In genomic region chr11:98742397-98743291, GRCm38 (mm10) we compare ENCODE assay signal across 8 mouse cellular contexts. TPM values are rescaled to one million over a fixed set of nuclear protein-coding genes. Genes with fewer than 3 reads are reported as not detected.
DNase-seq lines count a peak whose midpoint lies in the region; ATAC-seq and TF ChIP-seq lines count a peak whose summit lies in the region.

No protein-coding gene starts in this region.

- H3K4me1 ChIP-seq in lung, embryonic 15.5 days: peaks cover 67% of the 10 kb centered on the region
- H3K4me1 ChIP-seq in bone marrow macrophage, adult 2 months (ENCODE audit: control insufficient read depth, insufficient read depth, low read length): peaks cover 28% of the 10 kb centered on the region
- peaks cover 86% of the 10 kb centered on the region for H3K4me1 ChIP-seq in forebrain, embryonic 12.5 days
- peaks cover 57% of the 10 kb centered on the region for H3K4me1 ChIP-seq in hindbrain, embryonic 16.5 days (ENCODE audit: control insufficient read depth, insufficient read depth, low read depth, low read length)
- peaks cover 92% of the 10 kb centered on the region for H3K4me1 ChIP-seq in liver, embryonic 13.5 days (replicated peaks)

- H3K9ac ChIP-seq in lung, embryonic 15.5 days: peak overlapping the region; percentile 94
- peak overlapping the region; percentile 94 for H3K9ac ChIP-seq in forebrain, embryonic 12.5 days
- peak overlapping the region; percentile 99 for H3K9ac ChIP-seq in hindbrain, embryonic 16.5 days (ENCODE audit: low read depth, low read length)
- H3K9ac ChIP-seq in liver, embryonic 13.5 days: peak overlapping the region; percentile 96

- no peak for DNase-seq in lung, postnatal 36 days
- DNase-seq in liver, embryonic 13.5 days: no peak
- DNase-seq in retina, postnatal 1 day: peak; percentile 62
- DNase-seq in urinary bladder, postnatal 25 days (ENCODE audit: low spot score): no peak

- peak; percentile 13; the same call in 1 of the 2 replicates for ATAC-seq in lung, embryonic 15.5 days (ENCODE audit: borderline replicate concordance, extremely low read depth, low FRiP score, low TSS enrichment)
- ATAC-seq in forebrain, embryonic 12.5 days (ENCODE audit: low FRiP score): peak; percentile 9; the same call in 1 of the 2 replicates
- peak; percentile 7; the same call in 1 of the 2 replicates for ATAC-seq in hindbrain, embryonic 16.5 days
- ATAC-seq in liver, embryonic 13.5 days (ENCODE audit: low read depth): no peak

- no peaks in the 10 kb centered on the region for H3K36me3 ChIP-seq in lung, embryonic 15.5 days
- no peaks in the 10 kb centered on the region for H3K36me3 ChIP-seq in forebrain, embryonic 12.5 days (replicated peaks)
- H3K36me3 ChIP-seq in hindbrain, embryonic 16.5 days (ENCODE audit: control insufficient read depth, insufficient read depth, low read length): no peaks in the 10 kb centered on the region
- H3K36me3 ChIP-seq in liver, embryonic 13.5 days: no peaks in the 10 kb centered on the region; the same call in 1 of the 2 replicates

- peak overlapping the region; percentile 93 for H3K4me3 ChIP-seq in lung, embryonic 15.5 days
- H3K4me3 ChIP-seq in bone marrow macrophage, adult 2 months (ENCODE audit: insufficient read depth, low read length): peak overlapping the region; percentile 85
- peak overlapping the region; percentile 84 for H3K4me3 ChIP-seq in forebrain, embryonic 12.5 days (replicated peaks)
- peak overlapping the region; percentile 85 for H3K4me3 ChIP-seq in hindbrain, embryonic 16.5 days (ENCODE audit: low read length)
- H3K4me3 ChIP-seq in liver, embryonic 13.5 days (replicated peaks): peak overlapping the region; percentile 92

- H3K4me2 ChIP-seq in lung, embryonic 15.5 days: peak overlapping the region; percentile 92
- H3K4me2 ChIP-seq in forebrain, embryonic 12.5 days: peak overlapping the region; percentile 74
- peak overlapping the region; percentile 91 for H3K4me2 ChIP-seq in hindbrain, embryonic 16.5 days (ENCODE audit: low read length)
- H3K4me2 ChIP-seq in liver, embryonic 13.5 days: peak overlapping the region; percentile 97

- H3K9me3 ChIP-seq in lung, embryonic 15.5 days: no peaks in the 10 kb centered on the region
- H3K9me3 ChIP-seq in forebrain, embryonic 12.5 days: no peaks in the 10 kb centered on the region
- H3K9me3 ChIP-seq in hindbrain, embryonic 16.5 days (ENCODE audit: control insufficient read depth, low read length): no peaks in the 10 kb centered on the region
- no peaks in the 10 kb centered on the region for H3K9me3 ChIP-seq in liver, embryonic 13.5 days (replicated peaks)

- WGBS in lung, embryonic 15.5 days: 2% methylated on average over 21 of the region's 21 CpGs
- WGBS in forebrain, embryonic 12.5 days: 5% methylated on average over 20 of the region's 21 CpGs
- under 1% methylated on average over 21 of the region's 21 CpGs for WGBS in hindbrain, embryonic 16.5 days
- WGBS in liver, embryonic 13.5 days (ENCODE audit: insufficient replicate concordance): 5% methylated on average over 21 of the region's 21 CpGs

- H3K27me3 ChIP-seq in lung, embryonic 15.5 days: no peaks in the 10 kb centered on the region
- no peaks in the 10 kb centered on the region for H3K27me3 ChIP-seq in forebrain, embryonic 12.5 days
- H3K27me3 ChIP-seq in hindbrain, embryonic 16.5 days (replicated peaks; ENCODE audit: control insufficient read depth, insufficient read depth, low read length): no peaks in the 10 kb centered on the region
- H3K27me3 ChIP-seq in liver, embryonic 13.5 days: no peaks in the 10 kb centered on the region

- TF ChIP-seq POLR2A in bone marrow macrophage, adult 2 months (IDR thresholded peaks at IDR 0.05; ENCODE audit: borderline replicate concordance, low read depth, low read length): no peak

- TF ChIP-seq CTCF in bone marrow macrophage, adult 2 months (IDR thresholded peaks at IDR 0.05; ENCODE audit: low read depth, low read length): no peak

- H3K27ac ChIP-seq in lung, embryonic 15.5 days: peak overlapping the region; percentile 97
- H3K27ac ChIP-seq in bone marrow macrophage, adult 2 months (ENCODE audit: insufficient read depth, low read depth, low read length): peak overlapping the region; percentile 25; the same call in 1 of the 2 replicates
- H3K27ac ChIP-seq in forebrain, embryonic 12.5 days: peak overlapping the region; percentile 98
- peak overlapping the region; percentile 100 for H3K27ac ChIP-seq in hindbrain, embryonic 16.5 days (ENCODE audit: low read depth, low read length)
- peak overlapping the region; percentile 95 for H3K27ac ChIP-seq in liver, embryonic 13.5 days

RNA-seq across cellular contexts. Expression of gene Thra, which starts 2.2 kb away (rescaled TPM):
- polyA plus RNA-seq in lung, embryonic 15.5 days (2015; fragmentation: Nextera tagmentation; extraction: Ambion mirVana): 35.6 and 35.8 TPM in 2 replicates
- 20.7 and 23.5 TPM in 2 replicates for polyA plus RNA-seq in bone marrow macrophage, adult 2 months (2012; ENCODE audit: insufficient read depth, insufficient read length, missing spikeins)
- 53.4 and 59.8 TPM in 2 replicates for polyA plus RNA-seq in forebrain, embryonic 12.5 days (2016; fragmentation: Nextera tagmentation; extraction: Ambion mirVana)
- polyA plus RNA-seq in hindbrain, embryonic 16.5 days (2015; fragmentation: Nextera tagmentation; extraction: Ambion mirVana): 127 and 144 TPM in 2 replicates
- polyA plus RNA-seq in liver, embryonic 13.5 days (2015; fragmentation: Nextera tagmentation; extraction: Ambion mirVana): 8.8 and 9.8 TPM in 2 replicates

RNA-seq across cellular contexts. Expression of gene Med24, which starts 13.4 kb away (rescaled TPM):
- polyA plus RNA-seq in lung, embryonic 15.5 days (2015; fragmentation: Nextera tagmentation; extraction: Ambion mirVana): 51.9 and 53.0 TPM in 2 replicates
- polyA plus RNA-seq in bone marrow macrophage, adult 2 months (2012; ENCODE audit: insufficient read depth, insufficient read length, missing spikeins): 26.9 and 32.2 TPM in 2 replicates
- polyA plus RNA-seq in forebrain, embryonic 12.5 days (2016; fragmentation: Nextera tagmentation; extraction: Ambion mirVana): 88.1 and 95.0 TPM in 2 replicates
- 62.5 and 71.1 TPM in 2 replicates for polyA plus RNA-seq in hindbrain, embryonic 16.5 days (2015; fragmentation: Nextera tagmentation; extraction: Ambion mirVana)
- polyA plus RNA-seq in liver, embryonic 13.5 days (2015; fragmentation: Nextera tagmentation; extraction: Ambion mirVana): 27.6 and 36.0 TPM in 2 replicates

RNA-seq across cellular contexts. Expression of gene Nr1d1, which starts 32.5 kb away (rescaled TPM):
- polyA plus RNA-seq in lung, embryonic 15.5 days (2015; fragmentation: Nextera tagmentation; extraction: Ambion mirVana): 1.0 and 1.5 TPM in 2 replicates
- polyA plus RNA-seq in bone marrow macrophage, adult 2 months (2012; ENCODE audit: insufficient read depth, insufficient read length, missing spikeins): 7.4 and 8.2 TPM in 2 replicates
- 2.1 and 2.2 TPM in 2 replicates for polyA plus RNA-seq in forebrain, embryonic 12.5 days (2016; fragmentation: Nextera tagmentation; extraction: Ambion mirVana)
- polyA plus RNA-seq in hindbrain, embryonic 16.5 days (2015; fragmentation: Nextera tagmentation; extraction: Ambion mirVana): 4.9 and 5.6 TPM in 2 replicates
- polyA plus RNA-seq in liver, embryonic 13.5 days (2015; fragmentation: Nextera tagmentation; extraction: Ambion mirVana): 0.59 and 1.0 TPM in 2 replicates

RNA-seq across cellular contexts. Expression of gene Csf3, which starts 41.6 kb away (rescaled TPM):
- not detected in 2 replicates for polyA plus RNA-seq in lung, embryonic 15.5 days (2015; fragmentation: Nextera tagmentation; extraction: Ambion mirVana)
- polyA plus RNA-seq in bone marrow macrophage, adult 2 months (2012; ENCODE audit: insufficient read depth, insufficient read length, missing spikeins): not detected in 2 replicates
- 0.14 TPM in 1 of 2 replicates, not detected in the other for polyA plus RNA-seq in forebrain, embryonic 12.5 days (2016; fragmentation: Nextera tagmentation; extraction: Ambion mirVana)
- not detected in 2 replicates for polyA plus RNA-seq in hindbrain, embryonic 16.5 days (2015; fragmentation: Nextera tagmentation; extraction: Ambion mirVana)
- not detected in 2 replicates for polyA plus RNA-seq in liver, embryonic 13.5 days (2015; fragmentation: Nextera tagmentation; extraction: Ambion mirVana)

RNA-seq across cellular contexts. Expression of gene Msl1, which starts 52.7 kb away (rescaled TPM):
- polyA plus RNA-seq in lung, embryonic 15.5 days (2015; fragmentation: Nextera tagmentation; extraction: Ambion mirVana): 21.1 and 21.2 TPM in 2 replicates
- polyA plus RNA-seq in bone marrow macrophage, adult 2 months (2012; ENCODE audit: insufficient read depth, insufficient read length, missing spikeins): 78.4 and 79.3 TPM in 2 replicates
- polyA plus RNA-seq in forebrain, embryonic 12.5 days (2016; fragmentation: Nextera tagmentation; extraction: Ambion mirVana): 39.3 and 39.9 TPM in 2 replicates
- 28.2 and 28.6 TPM in 2 replicates for polyA plus RNA-seq in hindbrain, embryonic 16.5 days (2015; fragmentation: Nextera tagmentation; extraction: Ambion mirVana)
- 6.8 and 6.9 TPM in 2 replicates for polyA plus RNA-seq in liver, embryonic 13.5 days (2015; fragmentation: Nextera tagmentation; extraction: Ambion mirVana)

Comparison
In these comparisons a context has a peak if more than half of its experiments do, and no peak if none do; other contexts are left out.
1. H3K27ac ChIP-seq: peak in every context shown above with its lines; median percentile 100 in hindbrain, embryonic 16.5 days; 98 in forebrain, embryonic 12.5 days; 97 in lung, embryonic 15.5 days; 95 in liver, embryonic 13.5 days; 25 in bone marrow macrophage, adult 2 months.